ENCODE assay signal across 10 mouse cellular contexts in the genomic region with DNA sequence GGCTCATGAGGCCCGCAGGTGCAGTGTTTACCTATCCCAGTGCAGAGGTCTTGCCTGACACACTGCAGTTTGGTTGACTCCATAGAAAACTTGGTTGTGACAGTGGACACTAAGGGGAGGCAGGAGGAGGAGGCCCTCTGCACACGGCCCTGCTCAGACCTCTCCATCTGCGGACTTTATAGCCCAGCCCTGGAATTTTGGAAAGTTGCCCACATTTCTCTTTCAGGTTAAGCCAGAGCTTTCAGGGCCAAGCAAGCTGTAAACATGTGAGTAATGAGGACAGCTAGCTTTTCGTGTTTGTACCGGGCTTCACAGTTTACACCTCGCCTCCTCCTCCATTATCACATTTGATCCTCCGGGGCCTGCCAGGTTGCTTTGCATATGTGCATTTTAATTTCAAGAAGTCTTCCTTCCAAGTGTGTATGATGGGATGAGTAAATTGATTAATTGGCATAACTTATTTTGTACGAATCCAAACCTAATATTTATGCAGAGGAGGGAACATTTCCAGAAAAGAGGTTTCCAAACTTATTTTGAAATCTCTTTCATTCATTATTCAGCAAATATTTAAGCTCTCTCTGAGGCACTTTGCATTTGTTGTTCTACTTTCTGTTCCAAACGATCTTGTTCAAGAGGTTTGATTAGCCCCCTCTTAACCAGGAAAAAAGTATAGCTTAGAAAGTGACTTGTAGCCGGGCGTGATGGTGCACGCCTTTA.
A peak's percentile ranks its signal among the peaks of the same experiment; 100 is the strongest.
DNase-seq lines count a peak whose midpoint lies in the region; ATAC-seq and TF ChIP-seq lines count a peak whose summit lies in the region.
"Had no signal": no experiment of that assay in that cellular context is flagged by ENCODE, and none has a peak within 500 bp of the region (broad histone marks: within the 10 kb centered on the region; RNA-seq: fewer than 3 reads in every experiment).

No protein-coding gene starts in this region.

- H3K4me3 ChIP-seq in layer of hippocampus, adult 2 months: no peak overlapping the region
- no peak overlapping the region for H3K4me3 ChIP-seq in forebrain, embryonic 14.5 days (ENCODE audit: low read depth, low read length)
- H3K4me3 ChIP-seq in lung, embryonic 16.5 days (ENCODE audit: low read length): no peak overlapping the region
- H3K4me3 ChIP-seq: hindbrain, embryonic 15.5 days had no signal

- peak overlapping the region; percentile 60; the same call in 1 of the 2 replicates for H3K27ac ChIP-seq in layer of hippocampus, adult 2 months
- peak overlapping the region; percentile 48; the same call in 1 of the 2 replicates for H3K27ac ChIP-seq in forebrain, embryonic 14.5 days (ENCODE audit: low read depth, low read length)
- H3K27ac ChIP-seq in lung, embryonic 16.5 days (ENCODE audit: low read length): peak overlapping the region; percentile 61
- H3K27ac ChIP-seq: hindbrain, embryonic 15.5 days had no signal

- H3K9ac ChIP-seq in forebrain, embryonic 14.5 days (ENCODE audit: low read length): no peak overlapping the region
- no peak overlapping the region for H3K9ac ChIP-seq in lung, embryonic 16.5 days (ENCODE audit: low read length)
- H3K9ac ChIP-seq: hindbrain, embryonic 15.5 days had no signal

- DNase-seq in adrenal gland, adult (ENCODE audit: inconsistent age in 2 of 2, low spot score in 1 of 2): peak; percentile 70 to 89
- DNase-seq in adrenal gland, postnatal 25 days: no peak
- DNase-seq in layer of hippocampus, adult 2 months (ENCODE audit: low spot score in 2 of 2): no peak
- DNase-seq in layer of hippocampus, adult 11-12 months (ENCODE audit: low spot score): no peak
- peak; percentile 90 for DNase-seq in forebrain, embryonic 14.5 days (ENCODE audit: low spot score)
- DNase-seq in spleen, postnatal 4 days (ENCODE audit: low spot score in 2 of 2): no peak
- DNase-seq in layer of hippocampus, adult 9-11 months: no peak
- DNase-seq: right cerebral cortex, postnatal 4 days had no signal

- no peaks in the 10 kb centered on the region for H3K9me3 ChIP-seq in forebrain, embryonic 14.5 days (replicated peaks; ENCODE audit: control insufficient read depth, low read length)
- no peaks in the 10 kb centered on the region for H3K9me3 ChIP-seq in lung, embryonic 16.5 days (ENCODE audit: control insufficient read depth, low read length)
- H3K9me3 ChIP-seq: hindbrain, embryonic 15.5 days had no signal

- H3K27me3 ChIP-seq in forebrain, embryonic 14.5 days (replicated peaks; ENCODE audit: control insufficient read depth, insufficient read depth, low read length): no peaks in the 10 kb centered on the region
- H3K27me3 ChIP-seq in lung, embryonic 16.5 days (ENCODE audit: control insufficient read depth, insufficient read depth, low read depth, low read length): no peaks in the 10 kb centered on the region
- H3K27me3 ChIP-seq: hindbrain, embryonic 15.5 days had no signal

- ATAC-seq in forebrain, embryonic 14.5 days: peak; percentile 84
- ATAC-seq in lung, embryonic 16.5 days (ENCODE audit: low read depth): peak; percentile 68

- no peak for TF ChIP-seq CTCF in layer of hippocampus, adult 2 months (conservative IDR thresholded peaks at IDR 0.05)

- H3K4me1 ChIP-seq in forebrain, embryonic 14.5 days (ENCODE audit: control insufficient read depth, insufficient read depth, low read length): peaks cover 9% of the 10 kb centered on the region
- H3K4me1 ChIP-seq in lung, embryonic 16.5 days (replicated peaks; ENCODE audit: control insufficient read depth, insufficient read depth, low read length): peaks cover 31% of the 10 kb centered on the region

- peaks cover 21% of the 10 kb centered on the region for H3K36me3 ChIP-seq in forebrain, embryonic 14.5 days (ENCODE audit: control insufficient read depth, insufficient read depth, low read length)
- peaks cover 24% of the 10 kb centered on the region for H3K36me3 ChIP-seq in lung, embryonic 16.5 days (ENCODE audit: control insufficient read depth, insufficient read depth, low read length)

- H3K4me2 ChIP-seq in forebrain, embryonic 14.5 days (ENCODE audit: low read length): no peak overlapping the region
- no peak overlapping the region for H3K4me2 ChIP-seq in lung, embryonic 16.5 days (ENCODE audit: low read depth, low read length)
- H3K4me2 ChIP-seq: hindbrain, embryonic 15.5 days had no signal

- WGBS in forebrain, embryonic 14.5 days: 41% methylated on average over 12 of the region's 12 CpGs
- 42% methylated on average over 12 of the region's 12 CpGs for WGBS in lung, embryonic 16.5 days

Comparison
In these comparisons a context has a peak if more than half of its experiments do, and no peak if none do; other contexts are left out.
1. DNase-seq: peak in adrenal gland, adult (2 of 2) and forebrain, embryonic 14.5 days (single experiment); none in adrenal gland, postnatal 25 days (single experiment), layer of hippocampus, adult 2 months (0 of 2), layer of hippocampus, adult 11-12 months (single experiment), spleen, postnatal 4 days (0 of 2) and layer of hippocampus, adult 9-11 months (single experiment).
2. Peak in every context shown above with its lines, with median percentiles within 50 percentile points of each other: H3K27ac ChIP-seq.